In the genomic region with DNA sequence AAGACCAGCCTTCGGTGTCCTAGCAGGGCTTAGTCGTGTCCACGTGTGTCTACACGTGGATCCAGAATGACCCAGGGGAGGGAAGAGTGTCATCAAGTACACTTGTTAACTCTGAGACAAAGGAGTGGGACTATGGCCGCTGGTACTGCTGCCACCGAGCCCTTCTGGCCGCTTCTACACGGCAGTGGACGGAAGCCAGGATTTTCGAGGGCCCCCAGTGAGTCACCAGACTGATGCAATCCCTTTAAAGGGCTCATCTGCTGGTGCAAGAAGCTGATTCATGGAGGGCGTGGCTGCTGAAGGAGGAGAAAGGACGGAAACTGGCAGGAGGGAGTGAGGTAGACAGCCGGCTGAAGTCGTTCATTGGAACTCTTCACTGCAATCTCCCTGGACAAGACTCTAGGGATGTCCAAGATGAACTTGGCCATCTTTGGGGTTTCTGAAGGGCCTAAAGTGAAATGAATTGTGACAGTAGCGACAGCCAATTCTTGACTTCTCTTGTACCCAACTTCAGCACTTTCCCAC, we compare ENCODE assay signal across 8 mouse cellular contexts. TPM values are rescaled to one million over a fixed set of nuclear protein-coding genes. Genes with fewer than 3 reads are reported as not detected.
DNase-seq lines count a peak whose midpoint lies in the region; ATAC-seq and TF ChIP-seq lines count a peak whose summit lies in the region.

No protein-coding gene starts in this region.

- peak overlapping the region; percentile 71 for H3K4me2 ChIP-seq in intestine, postnatal 0 days (replicated peaks; ENCODE audit: low read depth)
- H3K4me2 ChIP-seq in midbrain, embryonic 11.5 days: peak overlapping the region; percentile 72

- H3K9ac ChIP-seq in intestine, postnatal 0 days (ENCODE audit: low read depth, low read length): peak overlapping the region; percentile 45
- peak overlapping the region; percentile 46 for H3K9ac ChIP-seq in midbrain, embryonic 11.5 days (ENCODE audit: low read length)

- no peak for TF ChIP-seq CTCF in intestine, postnatal 0 days (IDR thresholded peaks at IDR 0.05; ENCODE audit: low read depth)

- H3K27ac ChIP-seq in intestine, postnatal 0 days (ENCODE audit: low read depth, low read length): peak overlapping the region; percentile 89
- H3K27ac ChIP-seq in midbrain, embryonic 11.5 days (ENCODE audit: low read depth, low read length): peak overlapping the region; percentile 45

- peak overlapping the region; percentile 98 for H3K4me3 ChIP-seq in intestine, postnatal 0 days (ENCODE audit: low read depth, low read length)
- H3K4me3 ChIP-seq in midbrain, embryonic 11.5 days (ENCODE audit: low read depth, low read length): peak overlapping the region; percentile 90

- under 1% methylated on average over 15 of the region's 15 CpGs for WGBS in intestine, postnatal 0 days
- WGBS in midbrain, embryonic 11.5 days: 2% methylated on average over 15 of the region's 15 CpGs

- H3K36me3 ChIP-seq in intestine, postnatal 0 days (ENCODE audit: control insufficient read depth, insufficient read depth): peaks cover 6% of the 10 kb centered on the region; the same call in 1 of the 2 replicates
- no peaks in the 10 kb centered on the region for H3K36me3 ChIP-seq in midbrain, embryonic 11.5 days (ENCODE audit: control insufficient read depth, insufficient read depth, low read length)

- intact Hi-C loops in left cerebral cortex, postnatal 4 days (cut with DNase I): no loop called here

- H3K27me3 ChIP-seq in intestine, postnatal 0 days (replicated peaks; ENCODE audit: control insufficient read depth, insufficient read depth, low read length): no peaks in the 10 kb centered on the region
- no peaks in the 10 kb centered on the region for H3K27me3 ChIP-seq in midbrain, embryonic 11.5 days (ENCODE audit: control insufficient read depth, insufficient read depth, low read length)

- no peaks in the 10 kb centered on the region for H3K9me3 ChIP-seq in intestine, postnatal 0 days (ENCODE audit: control insufficient read depth)
- no peaks in the 10 kb centered on the region for H3K9me3 ChIP-seq in midbrain, embryonic 11.5 days (ENCODE audit: control insufficient read depth, low read length)

- H3K4me1 ChIP-seq in intestine, postnatal 0 days (replicated peaks; ENCODE audit: control insufficient read depth, insufficient read depth, low read length): peaks cover 7% of the 10 kb centered on the region
- H3K4me1 ChIP-seq in midbrain, embryonic 11.5 days (ENCODE audit: control insufficient read depth, insufficient read depth, low read length): peaks cover 23% of the 10 kb centered on the region

- peak; percentile 95 for DNase-seq in adrenal gland, adult 8-10 months
- peak; percentile 72 for DNase-seq in embryo, embryonic 9.5 days (ENCODE audit: extremely low spot score)
- DNase-seq in gastrocnemius, postnatal 4 days (ENCODE audit: low spot score in 2 of 2): peak; percentile 74 to 84
- peak; percentile 93 for DNase-seq in left cerebral cortex, postnatal 4 days
- peak; percentile 96 for DNase-seq in midbrain, embryonic 11.5 days (ENCODE audit: low spot score, missing footprints)
- DNase-seq in right cerebral cortex, postnatal 4 days: peak; percentile 69
- peak; percentile 91 for DNase-seq in yolk sac, embryonic 10.5 days (ENCODE audit: low spot score)

- ATAC-seq in intestine, postnatal 0 days: peak; percentile 87
- ATAC-seq in midbrain, embryonic 11.5 days (ENCODE audit: low FRiP score): peak; percentile 54; the same call in 1 of the 2 replicates

RNA-seq across cellular contexts. Expression of a gene that starts 0.6 kb away (rescaled TPM):
- total RNA-seq in adrenal gland, adult 8-10 months (2022): 10 to 100 TPM; 33.9 to 38.7 (median 37.6) TPM
- total RNA-seq in gastrocnemius, postnatal 4 days (2021): 10 to 100 TPM; 34.4 to 39.0 TPM
- 14.5 and 14.6 TPM in 2 replicates for polyA plus RNA-seq in intestine, postnatal 0 days (2015; fragmentation: Nextera tagmentation; extraction: Ambion mirVana)
- total RNA-seq in left cerebral cortex, postnatal 4 days (2021): 10 to 100 TPM; 23.7 to 25.0 TPM
- 20.8 and 25.4 TPM in 2 replicates for polyA plus RNA-seq in midbrain, embryonic 11.5 days (2014; fragmentation: Nextera tagmentation; extraction: Ambion mirVana)

RNA-seq across cellular contexts. Expression of a gene that starts 6.7 kb away (rescaled TPM):
- total RNA-seq in adrenal gland, adult 8-10 months (2022): 10 to 100 TPM; 22.3 to 33.2 (median 30.7) TPM
- 10 to 100 TPM; 16.2 to 16.9 TPM for total RNA-seq in gastrocnemius, postnatal 4 days (2021)
- 49.0 and 50.4 TPM in 2 replicates for polyA plus RNA-seq in intestine, postnatal 0 days (2015; fragmentation: Nextera tagmentation; extraction: Ambion mirVana)
- total RNA-seq in left cerebral cortex, postnatal 4 days (2021): 10 to 100 TPM; 23.9 to 25.3 TPM
- 40.8 and 45.7 TPM in 2 replicates for polyA plus RNA-seq in midbrain, embryonic 11.5 days (2014; fragmentation: Nextera tagmentation; extraction: Ambion mirVana)

RNA-seq across cellular contexts. Expression of a gene that starts 44.4 kb away (rescaled TPM):
- total RNA-seq in adrenal gland, adult 8-10 months (2022): 10 to 100 TPM; 21.1 to 32.2 (median 27.0) TPM
- 10 to 100 TPM; 31.8 to 33.8 TPM for total RNA-seq in gastrocnemius, postnatal 4 days (2021)
- polyA plus RNA-seq in intestine, postnatal 0 days (2015; fragmentation: Nextera tagmentation; extraction: Ambion mirVana): 28.9 and 29.0 TPM in 2 replicates
- 1 to 10 TPM; 6.3 to 7.2 TPM for total RNA-seq in left cerebral cortex, postnatal 4 days (2021)
- 22.4 and 24.8 TPM in 2 replicates for polyA plus RNA-seq in midbrain, embryonic 11.5 days (2014; fragmentation: Nextera tagmentation; extraction: Ambion mirVana)

RNA-seq across cellular contexts. Expression of a gene that starts 44.8 kb away (rescaled TPM):
- total RNA-seq in adrenal gland, adult 8-10 months (2022): 10 to 100 TPM in 2 of 4 experiments, 1 to 10 TPM in 2; 7.5 to 20.9 (median 14.9) TPM
- 1 to 10 TPM; 4.4 to 4.6 TPM for total RNA-seq in gastrocnemius, postnatal 4 days (2021)
- 2.7 and 3.5 TPM in 2 replicates for polyA plus RNA-seq in intestine, postnatal 0 days (2015; fragmentation: Nextera tagmentation; extraction: Ambion mirVana)
- total RNA-seq in left cerebral cortex, postnatal 4 days (2021): 10 to 100 TPM; 35.3 to 37.9 TPM
- 22.5 and 25.9 TPM in 2 replicates for polyA plus RNA-seq in midbrain, embryonic 11.5 days (2014; fragmentation: Nextera tagmentation; extraction: Ambion mirVana)

RNA-seq across cellular contexts. Expression of a gene that starts 56.4 kb away (rescaled TPM):
- total RNA-seq in adrenal gland, adult 8-10 months (2022): 10 to 100 TPM; 64.2 to 74.4 (median 69.4) TPM
- total RNA-seq in gastrocnemius, postnatal 4 days (2021): 10 to 100 TPM; 57.4 to 57.7 TPM
- polyA plus RNA-seq in intestine, postnatal 0 days (2015; fragmentation: Nextera tagmentation; extraction: Ambion mirVana): 91.5 and 95.0 TPM in 2 replicates
- total RNA-seq in left cerebral cortex, postnatal 4 days (2021): 10 to 100 TPM; 52.3 to 60.6 TPM
- polyA plus RNA-seq in midbrain, embryonic 11.5 days (2014; fragmentation: Nextera tagmentation; extraction: Ambion mirVana): 140 and 155 TPM in 2 replicates

Comparison
In these comparisons a context has a peak if more than half of its experiments do, and no peak if none do; other contexts are left out.
1. Peak in every context shown above with its lines: DNase-seq, ATAC-seq, H3K4me3 ChIP-seq and H3K27ac ChIP-seq.